8 mouse cellular contexts compared by ENCODE assay signal in genomic region chr12:13026041-13026580, GRCm38 (mm10).
DNase-seq lines count a peak whose midpoint lies in the region; ATAC-seq and TF ChIP-seq lines count a peak whose summit lies in the region.

No protein-coding gene starts in this region.

- no peak overlapping the region for H3K4me3 ChIP-seq in gastrocnemius, adult 2 months
- H3K4me3 ChIP-seq in embryonic facial prominence, embryonic 13.5 days = no peak overlapping the region
- H3K4me3 ChIP-seq in limb, embryonic 14.5 days (replicated peaks; ENCODE audit: low read length) = no peak overlapping the region
- H3K4me3 ChIP-seq in stomach, embryonic 14.5 days (ENCODE audit: low read depth, low read length) = no peak overlapping the region

- peak; percentile 84 for ATAC-seq in embryonic facial prominence, embryonic 13.5 days (ENCODE audit: insufficient number of reproducible peaks, insufficient read depth, low FRiP score, low TSS enrichment, low read depth)
- ATAC-seq in limb, embryonic 14.5 days (ENCODE audit: low FRiP score, low read depth) = peak; percentile 78
- ATAC-seq in stomach, embryonic 14.5 days (ENCODE audit: insufficient number of reproducible peaks, insufficient read depth, low FRiP score, low read depth) = peak; percentile 74; the same call in 1 of the 2 replicates

- no peak for TF ChIP-seq CTCF in gastrocnemius, adult 2 months (IDR thresholded peaks at IDR 0.05)

- H3K4me2 ChIP-seq in embryonic facial prominence, embryonic 13.5 days = no peak overlapping the region
- no peak overlapping the region for H3K4me2 ChIP-seq in limb, embryonic 14.5 days (replicated peaks; ENCODE audit: low read depth, low read length, severe bottlenecking)
- H3K4me2 ChIP-seq in stomach, embryonic 14.5 days (replicated peaks; ENCODE audit: low read depth, low read length) = no peak overlapping the region

- DNase-seq in gastrocnemius, adult 2 months = peak; percentile 67
- DNase-seq in gastrocnemius, adult 8-10 months (ENCODE audit: low spot score in 2 of 2) = no peak
- DNase-seq in heart, postnatal 36 days = peak; percentile 14 to 32
- peak; percentile 67 for DNase-seq in limb, embryonic 14.5 days (ENCODE audit: low spot score)
- DNase-seq in left cerebral cortex, postnatal 36 days (ENCODE audit: low spot score in 2 of 2) = no peak
- DNase-seq in spleen, adult 12 weeks (ENCODE audit: low spot score) = no peak

- H3K9me3 ChIP-seq in embryonic facial prominence, embryonic 13.5 days = no peaks in the 10 kb centered on the region
- no peaks in the 10 kb centered on the region for H3K9me3 ChIP-seq in limb, embryonic 14.5 days (ENCODE audit: control insufficient read depth, low read length)
- H3K9me3 ChIP-seq in stomach, embryonic 14.5 days (ENCODE audit: control insufficient read depth, low read depth, low read length) = no peaks in the 10 kb centered on the region

- H3K27me3 ChIP-seq in embryonic facial prominence, embryonic 13.5 days = no peaks in the 10 kb centered on the region
- no peaks in the 10 kb centered on the region for H3K27me3 ChIP-seq in limb, embryonic 14.5 days (ENCODE audit: control insufficient read depth, insufficient read depth, low read length)
- no peaks in the 10 kb centered on the region for H3K27me3 ChIP-seq in stomach, embryonic 14.5 days (ENCODE audit: control insufficient read depth, insufficient read depth, low read length)

- 28% methylated on average over 7 of the region's 7 CpGs for WGBS in embryonic facial prominence, embryonic 13.5 days
- 11% methylated on average over 7 of the region's 7 CpGs for WGBS in limb, embryonic 14.5 days
- 37% methylated on average over 7 of the region's 7 CpGs for WGBS in stomach, embryonic 14.5 days

- peaks cover 12% of the 10 kb centered on the region for H3K4me1 ChIP-seq in embryonic facial prominence, embryonic 13.5 days
- H3K4me1 ChIP-seq in limb, embryonic 14.5 days (ENCODE audit: control insufficient read depth, insufficient read depth, low read length) = peaks cover 13% of the 10 kb centered on the region
- no peaks in the 10 kb centered on the region for H3K4me1 ChIP-seq in stomach, embryonic 14.5 days (ENCODE audit: control insufficient read depth, insufficient read depth, low read length)

- TF ChIP-seq POLR2A in limb, embryonic 14.5 days (IDR thresholded peaks at IDR 0.05; ENCODE audit: borderline replicate concordance, extremely low read depth, insufficient read depth, insufficient read length) = no peak

- H3K36me3 ChIP-seq in embryonic facial prominence, embryonic 13.5 days = no peaks in the 10 kb centered on the region
- H3K36me3 ChIP-seq in limb, embryonic 14.5 days (ENCODE audit: control insufficient read depth, insufficient read depth, low read length) = no peaks in the 10 kb centered on the region
- no peaks in the 10 kb centered on the region for H3K36me3 ChIP-seq in stomach, embryonic 14.5 days (ENCODE audit: control insufficient read depth, insufficient read depth, low read length)

- no peak overlapping the region for H3K27ac ChIP-seq in gastrocnemius, adult 2 months
- H3K27ac ChIP-seq in embryonic facial prominence, embryonic 13.5 days = peak overlapping the region; percentile 60; the same call in 1 of the 2 replicates
- H3K27ac ChIP-seq in limb, embryonic 14.5 days (replicated peaks; ENCODE audit: low read depth, low read length) = no peak overlapping the region
- H3K27ac ChIP-seq in stomach, embryonic 14.5 days (ENCODE audit: low read length) = no peak overlapping the region

- H3K9ac ChIP-seq in embryonic facial prominence, embryonic 13.5 days = no peak overlapping the region
- H3K9ac ChIP-seq in limb, embryonic 14.5 days (ENCODE audit: low read depth, low read length, severe bottlenecking) = no peak overlapping the region
- no peak overlapping the region for H3K9ac ChIP-seq in stomach, embryonic 14.5 days (replicated peaks; ENCODE audit: low read depth, low read length)

- intact Hi-C loops in gastrocnemius, adult 2 months (cut with DNase I) = no loop called here
- intact Hi-C loops in heart, postnatal 36 days (cut with DNase I) = no loop called here
- intact Hi-C loops in left cerebral cortex, postnatal 36 days (cut with DNase I) = no loop called here

Comparison
In these comparisons a context has a peak if more than half of its experiments do, and no peak if none do; other contexts are left out.
1. DNase-seq: peak in gastrocnemius, adult 2 months (single experiment), heart, postnatal 36 days (2 of 2) and limb, embryonic 14.5 days (single experiment); none in gastrocnemius, adult 8-10 months (0 of 2), left cerebral cortex, postnatal 36 days (0 of 2) and spleen, adult 12 weeks (single experiment).
2. Peak in every context shown above with its lines, with median percentiles within 50 percentile points of each other: ATAC-seq.